Mouse (Mus musculus): ENCODE results near the gene Acsm5. TPM values are rescaled to one million over a fixed set of nuclear protein-coding genes. Genes with fewer than 3 reads are reported as not detected.

Gene Acsm5
- polyA plus RNA-seq, 1 experiment from 2014 or later: not detected

- Histone ChIP-seq H3K4me2 (no peak overlapping the region), H3K36me3 (no peaks in the 10 kb centered on the region), H3K27ac (replicated peaks) (no peak overlapping the region), H3K9ac (no peak overlapping the region), H3K4me1 (replicated peaks) (peaks cover 8% of the 10 kb centered on the region; the same call in 1 of the 2 replicates), H3K27me3 (no peaks in the 10 kb centered on the region), H3K9me3 (no peaks in the 10 kb centered on the region), H3K4me3 (no peak overlapping the region)
- no peak for ATAC-seq (ENCODE audit: low read depth)
- WGBS: 86% methylated on average over 1 of the region's 1 CpGs
Observed at GRCm38 (mm10) chr7:119522385-119522784, 3.1 kb downstream of the Acsm5 start.

- Histone ChIP-seq H3K27me3 (no peaks in the 10 kb centered on the region), H3K9me3 (no peaks in the 10 kb centered on the region), H3K36me3 (no peaks in the 10 kb centered on the region), H3K4me1 (replicated peaks) (peaks cover 8% of the 10 kb centered on the region; the same call in 1 of the 2 replicates), H3K9ac (no peak within 1 kb of the TSS), H3K4me3 (no peak within 1 kb of the TSS), H3K27ac (replicated peaks) (no peak within 1 kb of the TSS), H3K4me2 (no peak within 1 kb of the TSS)
- WGBS: 77% methylated on average over 4 of the region's 4 CpGs
- ATAC-seq (ENCODE audit: low read depth): no peak
Observed at GRCm38 (mm10) chr7:119523389-119523788, 4.1 kb downstream of the Acsm5 start, which contains the start of gene Pdilt. Gene Pdilt (minus strand): TSS chr7:119523489.

GRCm38 (mm10) chr7:119525881-119526281, 6.6 kb downstream of the Acsm5 start:
- Histone ChIP-seq H3K27ac (replicated peaks) (no peak overlapping the region), H3K4me1 (replicated peaks) (peaks cover 8% of the 10 kb centered on the region; the same call in 1 of the 2 replicates), H3K4me2 (no peak overlapping the region), H3K36me3 (no peaks in the 10 kb centered on the region), H3K27me3 (no peaks in the 10 kb centered on the region), H3K9me3 (no peaks in the 10 kb centered on the region), H3K4me3 (no peak overlapping the region), H3K9ac (0 out of 2 replicates have a peak overlapping the region, but pooled peaks have one; percentile 17)
- no peak for ATAC-seq (ENCODE audit: low read depth)
- WGBS: 44% methylated on average over 2 of the region's 2 CpGs

- ATAC-seq (ENCODE audit: low read depth): no peak
- WGBS: 80% methylated on average over 13 of the region's 13 CpGs
- H3K27me3 ChIP-seq: no peaks in the 10 kb centered on the region
- no peak overlapping the region for H3K4me2 ChIP-seq
- peaks cover 8% of the 10 kb centered on the region; the same call in 1 of the 2 replicates for H3K4me1 ChIP-seq (replicated peaks)
- no peak overlapping the region for H3K9ac ChIP-seq
- no peak overlapping the region for H3K4me3 ChIP-seq
- H3K9me3 ChIP-seq: no peaks in the 10 kb centered on the region
- no peaks in the 10 kb centered on the region for H3K36me3 ChIP-seq
- no peak overlapping the region for H3K27ac ChIP-seq (replicated peaks)
Observed at GRCm38 (mm10) chr7:119526486-119526885, 7.2 kb downstream of the Acsm5 start.

- no peaks in the 10 kb centered on the region for H3K36me3 ChIP-seq
- no peak overlapping the region for H3K4me3 ChIP-seq
- H3K9me3 ChIP-seq: no peaks in the 10 kb centered on the region
- H3K27me3 ChIP-seq: no peaks in the 10 kb centered on the region
- no peak for ATAC-seq (ENCODE audit: low read depth)
- no peak overlapping the region for H3K27ac ChIP-seq (replicated peaks)
- peaks cover 8% of the 10 kb centered on the region; the same call in 1 of the 2 replicates for H3K4me1 ChIP-seq (replicated peaks)
- 91% methylated on average over 1 of the region's 1 CpGs for WGBS
- H3K4me2 ChIP-seq: no peak overlapping the region
- H3K9ac ChIP-seq: no peak overlapping the region
Observed at GRCm38 (mm10) chr7:119527135-119527534, 7.9 kb downstream of the Acsm5 start.

- 56% methylated on average over 2 of the region's 2 CpGs for WGBS
- no peak overlapping the region for H3K4me2 ChIP-seq
- peaks cover 8% of the 10 kb centered on the region; the same call in 1 of the 2 replicates for H3K4me1 ChIP-seq (replicated peaks)
- H3K36me3 ChIP-seq: no peaks in the 10 kb centered on the region
- no peak overlapping the region for H3K4me3 ChIP-seq
- no peaks in the 10 kb centered on the region for H3K9me3 ChIP-seq
- no peak for ATAC-seq (ENCODE audit: low read depth)
- H3K9ac ChIP-seq: no peak overlapping the region
- H3K27me3 ChIP-seq: no peaks in the 10 kb centered on the region
- H3K27ac ChIP-seq (replicated peaks): no peak overlapping the region
Observed at GRCm38 (mm10) chr7:119527548-119527947, 8.3 kb downstream of the Acsm5 start.

GRCm38 (mm10) chr7:119528617-119529016, 9.4 kb downstream of the Acsm5 start:
- no peaks in the 10 kb centered on the region for H3K9me3 ChIP-seq
- no peaks in the 10 kb centered on the region for H3K36me3 ChIP-seq
- no peak overlapping the region for H3K9ac ChIP-seq

GRCm38 (mm10) chr7:119532924-119533323, 13.7 kb downstream of the Acsm5 start:
- no peaks in the 10 kb centered on the region for H3K9me3 ChIP-seq
- H3K27me3 ChIP-seq: no peaks in the 10 kb centered on the region
- H3K9ac ChIP-seq: no peak overlapping the region
- no peaks in the 10 kb centered on the region for H3K4me1 ChIP-seq (replicated peaks)
- H3K4me2 ChIP-seq: no peak overlapping the region
- 60% methylated on average over 1 of the region's 1 CpGs for WGBS
- H3K4me3 ChIP-seq: no peak overlapping the region
- H3K36me3 ChIP-seq: no peaks in the 10 kb centered on the region
- no peak overlapping the region for H3K27ac ChIP-seq (replicated peaks)
- ATAC-seq (ENCODE audit: low read depth): no peak

More at GRCm38 (mm10) chr7:119528617-119529016, 9.4 kb downstream of the Acsm5 start:
- H3K4me2 ChIP-seq: no peak overlapping the region
- no peak overlapping the region for H3K4me3 ChIP-seq
- H3K4me1 ChIP-seq (replicated peaks): peaks cover 8% of the 10 kb centered on the region; the same call in 1 of the 2 replicates
- 80% methylated on average over 7 of the region's 7 CpGs for WGBS
- ATAC-seq (ENCODE audit: low read depth): no peak
- H3K27ac ChIP-seq (replicated peaks): no peak overlapping the region
- H3K27me3 ChIP-seq: no peaks in the 10 kb centered on the region

- H3K4me3 ChIP-seq: no peak overlapping the region
- no peak for ATAC-seq (ENCODE audit: low read depth)
- no peaks in the 10 kb centered on the region for H3K4me1 ChIP-seq (replicated peaks)
- H3K27me3 ChIP-seq: no peaks in the 10 kb centered on the region
- 78% methylated on average over 2 of the region's 2 CpGs for WGBS
- H3K4me2 ChIP-seq: no peak overlapping the region
- no peak overlapping the region for H3K27ac ChIP-seq (replicated peaks)
- no peaks in the 10 kb centered on the region for H3K9me3 ChIP-seq
- no peak overlapping the region for H3K9ac ChIP-seq
- no peaks in the 10 kb centered on the region for H3K36me3 ChIP-seq
Observed at GRCm38 (mm10) chr7:119534389-119534788, 15.1 kb downstream of the Acsm5 start.

GRCm38 (mm10) chr7:119542445-119542844, 23.2 kb downstream of the Acsm5 start:
- H3K4me1 ChIP-seq (replicated peaks): no peaks in the 10 kb centered on the region
- ATAC-seq (ENCODE audit: low read depth): no peak
- no peaks in the 10 kb centered on the region for H3K27me3 ChIP-seq
- no peak overlapping the region for H3K9ac ChIP-seq
- H3K9me3 ChIP-seq: no peaks in the 10 kb centered on the region
- WGBS: 86% methylated on average over 2 of the region's 2 CpGs
- no peaks in the 10 kb centered on the region for H3K36me3 ChIP-seq
- no peak overlapping the region for H3K4me3 ChIP-seq
- H3K27ac ChIP-seq (replicated peaks): no peak overlapping the region
- H3K4me2 ChIP-seq: no peak overlapping the region

GRCm38 (mm10) chr7:119545572-119545971, 26.3 kb downstream of the Acsm5 start:
- H3K9me3 ChIP-seq: no peaks in the 10 kb centered on the region
- H3K27ac ChIP-seq (replicated peaks): no peak overlapping the region
- no peaks in the 10 kb centered on the region for H3K36me3 ChIP-seq
- H3K4me2 ChIP-seq: no peak overlapping the region
- ATAC-seq (ENCODE audit: low read depth): no peak
- no peaks in the 10 kb centered on the region for H3K4me1 ChIP-seq (replicated peaks)
- H3K27me3 ChIP-seq: no peaks in the 10 kb centered on the region
- no peak overlapping the region for H3K9ac ChIP-seq
- no peak overlapping the region for H3K4me3 ChIP-seq

GRCm38 (mm10) chr7:119550471-119551222, 31.4 kb downstream of the Acsm5 start:
- H3K4me1 ChIP-seq (replicated peaks): no peaks in the 10 kb centered on the region
- 88% methylated on average over 3 of the region's 3 CpGs for WGBS
- no peak overlapping the region for H3K27ac ChIP-seq (replicated peaks)
- no peaks in the 10 kb centered on the region for H3K36me3 ChIP-seq
- ATAC-seq (ENCODE audit: low read depth): no peak
- H3K27me3 ChIP-seq: no peaks in the 10 kb centered on the region
- H3K9me3 ChIP-seq: no peaks in the 10 kb centered on the region
- no peak overlapping the region for H3K4me2 ChIP-seq
- H3K4me3 ChIP-seq: no peak overlapping the region
- no peak overlapping the region for H3K9ac ChIP-seq

GRCm38 (mm10) chr7:119554040-119554439, 34.8 kb downstream of the Acsm5 start, which contains the start of gene Acsm2:
Gene Acsm2 (plus strand): TSS chr7:119554340.
- Histone ChIP-seq H3K4me1 (replicated peaks) (no peaks in the 10 kb centered on the region), H3K27me3 (no peaks in the 10 kb centered on the region), H3K9me3 (no peaks in the 10 kb centered on the region), H3K4me3 (no peak within 1 kb of the TSS), H3K36me3 (no peaks in the 10 kb centered on the region), H3K27ac (replicated peaks) (no peak within 1 kb of the TSS), H3K9ac (no peak within 1 kb of the TSS), H3K4me2 (no peak within 1 kb of the TSS)
- no peak for ATAC-seq (ENCODE audit: low read depth)
- 89% methylated on average over 1 of the region's 1 CpGs for WGBS

Measured in neural tube, embryonic 13.5 days (tissue).